Mouse (Mus musculus): ENCODE measurements at regions not wholly inside any gene's neighbourhood (a gene's known extent, or its start where the extent isn't known, plus 50 kb on each side); places are given as distances from the start of the nearest gene placed in this dataset.

GRCm38 (mm10) chr2:73041475-73041874 lies 55.0 kb upstream of the Gm11084 start:
- no peak for DNase-seq (ENCODE audit: low spot score in 2 of 2)

GRCm38 (mm10) chr2:73040031-73040430 lies 53.5 kb upstream of the Gm11084 start:
- DNase-seq (ENCODE audit: low spot score in 2 of 2) = no peak

- DNase-seq (ENCODE audit: low spot score in 2 of 2) = no peak
Measured at GRCm38 (mm10) chr2:73039300-73039699, 52.8 kb upstream of the Gm11084 start.

- peak in 1 of 2 experiments; percentile 18 for DNase-seq (ENCODE audit: low spot score in 2 of 2)
Measured at GRCm38 (mm10) chr2:73038290-73038732, 51.8 kb upstream of the Gm11084 start.

GRCm38 (mm10) chr2:73037266-73038046 lies 50.9 kb upstream of the Gm11084 start:
- DNase-seq (ENCODE audit: low spot score in 2 of 2) = no peak

All from gastrocnemius, adult 8-10 months (tissue).